ENCODE assay signal across 8 mouse cellular contexts in genomic region chr2:51914944-51915680, GRCm38 (mm10). TPM values are rescaled to one million over a fixed set of nuclear protein-coding genes. Genes with fewer than 3 reads are reported as not detected.
DNase-seq lines count a peak whose midpoint lies in the region; ATAC-seq and TF ChIP-seq lines count a peak whose summit lies in the region.

No protein-coding gene starts in this region.

- ATAC-seq in liver, embryonic 12.5 days = no peak
- ATAC-seq in forebrain, postnatal 0 days = peak; percentile 71
- ATAC-seq in hindbrain, embryonic 16.5 days = peak; percentile 77

- H3K4me2 ChIP-seq in liver, embryonic 12.5 days = no peak overlapping the region
- H3K4me2 ChIP-seq in forebrain, postnatal 0 days (ENCODE audit: low read depth) = no peak overlapping the region
- no peak overlapping the region for H3K4me2 ChIP-seq in hindbrain, embryonic 16.5 days (ENCODE audit: low read length)

- no peak overlapping the region for H3K9ac ChIP-seq in liver, embryonic 12.5 days
- no peak overlapping the region for H3K9ac ChIP-seq in forebrain, postnatal 0 days
- H3K9ac ChIP-seq in hindbrain, embryonic 16.5 days (ENCODE audit: low read depth, low read length) = no peak overlapping the region

- no peak overlapping the region for H3K4me3 ChIP-seq in liver, embryonic 12.5 days
- H3K4me3 ChIP-seq in cerebellum, adult 2 months (replicated peaks; ENCODE audit: insufficient read depth, low read depth, low read length) = no peak overlapping the region
- H3K4me3 ChIP-seq in forebrain, postnatal 0 days (ENCODE audit: low read depth, low read length) = no peak overlapping the region
- no peak overlapping the region for H3K4me3 ChIP-seq in hindbrain, embryonic 16.5 days (ENCODE audit: low read length)
- H3K4me3 ChIP-seq in midbrain, embryonic 10.5 days = no peak overlapping the region

- H3K9me3 ChIP-seq in liver, embryonic 12.5 days (replicated peaks) = no peaks in the 10 kb centered on the region
- no peaks in the 10 kb centered on the region for H3K9me3 ChIP-seq in forebrain, postnatal 0 days (ENCODE audit: low read length)
- H3K9me3 ChIP-seq in hindbrain, embryonic 16.5 days (ENCODE audit: control insufficient read depth, low read length) = no peaks in the 10 kb centered on the region
- H3K9me3 ChIP-seq in midbrain, embryonic 10.5 days (replicated peaks) = no peaks in the 10 kb centered on the region

- TF ChIP-seq CTCF in cerebellum, adult 2 months (IDR thresholded peaks at IDR 0.05; ENCODE audit: borderline replicate concordance, insufficient read depth, low read depth, low read length) = peak; percentile 82
- peak; percentile 91 for TF ChIP-seq CTCF in forebrain, postnatal 0 days (IDR thresholded peaks at IDR 0.05; ENCODE audit: low read depth)

- TF ChIP-seq POLR2A in cerebellum, adult 2 months (IDR thresholded peaks at IDR 0.05; ENCODE audit: borderline replicate concordance, insufficient read depth, low read length) = no peak

- peak; percentile 59 for DNase-seq in liver
- peak; percentile 73 to 75 for DNase-seq in cerebellum, adult 2 months
- DNase-seq in forebrain, postnatal 0 days = peak; percentile 90
- DNase-seq in layer of hippocampus, postnatal 36 days = peak; percentile 52 to 66
- DNase-seq in midbrain, embryonic 10.5 days (ENCODE audit: low spot score) = peak; percentile 75
- peak; percentile 40 to 48 for DNase-seq in right cerebral cortex, postnatal 36 days (ENCODE audit: low spot score in 2 of 2)

- H3K27me3 ChIP-seq in liver, embryonic 12.5 days (replicated peaks) = no peaks in the 10 kb centered on the region
- no peaks in the 10 kb centered on the region for H3K27me3 ChIP-seq in cerebellum, adult 2 months (ENCODE audit: control insufficient read depth, insufficient read depth, low read length)
- no peaks in the 10 kb centered on the region for H3K27me3 ChIP-seq in forebrain, postnatal 0 days (ENCODE audit: insufficient read depth, low read length)
- no peaks in the 10 kb centered on the region for H3K27me3 ChIP-seq in hindbrain, embryonic 16.5 days (replicated peaks; ENCODE audit: control insufficient read depth, insufficient read depth, low read length)
- no peaks in the 10 kb centered on the region for H3K27me3 ChIP-seq in midbrain, embryonic 10.5 days (ENCODE audit: low read depth, poor library complexity, severe bottlenecking)

- no peak overlapping the region for H3K27ac ChIP-seq in liver, embryonic 12.5 days
- H3K27ac ChIP-seq in cerebellum, adult 2 months (ENCODE audit: insufficient read depth, low read length) = no peak overlapping the region
- H3K27ac ChIP-seq in forebrain, postnatal 0 days (ENCODE audit: low read depth, low read length) = no peak overlapping the region
- H3K27ac ChIP-seq in hindbrain, embryonic 16.5 days (ENCODE audit: low read depth, low read length) = no peak overlapping the region
- no peak overlapping the region for H3K27ac ChIP-seq in midbrain, embryonic 10.5 days (replicated peaks)

- WGBS in liver, embryonic 12.5 days (ENCODE audit: insufficient replicate concordance) = 16% methylated on average over 5 of the region's 5 CpGs
- WGBS in cerebellum, adult 2 months = 8% methylated on average over 5 of the region's 5 CpGs
- 8% methylated on average over 5 of the region's 5 CpGs for WGBS in forebrain, postnatal 0 days
- WGBS in hindbrain, embryonic 16.5 days = 3% methylated on average over 5 of the region's 5 CpGs
- WGBS in midbrain, embryonic 10.5 days = 17% methylated on average over 5 of the region's 5 CpGs

- no peaks in the 10 kb centered on the region for H3K36me3 ChIP-seq in liver, embryonic 12.5 days
- no peaks in the 10 kb centered on the region for H3K36me3 ChIP-seq in forebrain, postnatal 0 days (ENCODE audit: insufficient read depth)
- no peaks in the 10 kb centered on the region for H3K36me3 ChIP-seq in hindbrain, embryonic 16.5 days (ENCODE audit: control insufficient read depth, insufficient read depth, low read length)
- no peaks in the 10 kb centered on the region for H3K36me3 ChIP-seq in midbrain, embryonic 10.5 days

- H3K4me1 ChIP-seq in liver, embryonic 12.5 days = no peaks in the 10 kb centered on the region
- H3K4me1 ChIP-seq in cerebellum, adult 2 months (ENCODE audit: control insufficient read depth, insufficient read depth, low read length) = no peaks in the 10 kb centered on the region
- H3K4me1 ChIP-seq in forebrain, postnatal 0 days (ENCODE audit: insufficient read depth) = no peaks in the 10 kb centered on the region
- H3K4me1 ChIP-seq in hindbrain, embryonic 16.5 days (ENCODE audit: control insufficient read depth, insufficient read depth, low read depth, low read length) = no peaks in the 10 kb centered on the region
- H3K4me1 ChIP-seq in midbrain, embryonic 10.5 days = peaks cover 15% of the 10 kb centered on the region

RNA-seq across cellular contexts. Expression of gene Rbm43, which starts 19.9 kb away (rescaled TPM):
- polyA plus RNA-seq in liver, embryonic 12.5 days (2016; fragmentation: Nextera tagmentation; extraction: Ambion mirVana) = 25.3 and 27.3 TPM in 2 replicates
- polyA plus RNA-seq in cerebellum, adult 2 months (2012; rRNA removed) = 18.8 and 19.8 TPM in 2 replicates
- 13.7 and 14.4 TPM in 2 replicates for total RNA-seq in forebrain, postnatal 0 days (2014; rRNA removed)
- 13.8 and 15.0 TPM in 2 replicates for polyA plus RNA-seq in forebrain, postnatal 0 days (2015; fragmentation: Nextera tagmentation; extraction: Ambion mirVana)
- polyA plus RNA-seq in hindbrain, embryonic 16.5 days (2015; fragmentation: Nextera tagmentation; extraction: Ambion mirVana) = 9.2 and 11.1 TPM in 2 replicates
- 10 to 100 TPM; 18.8 to 20.3 TPM for total RNA-seq in layer of hippocampus, postnatal 36 days (2021)
- polyA plus RNA-seq in midbrain, embryonic 10.5 days (2016; fragmentation: Nextera tagmentation; extraction: Ambion mirVana) = 5.9 and 7.0 TPM in 2 replicates

RNA-seq across cellular contexts. Expression of gene Nmi, which starts 58.2 kb away (rescaled TPM):
- 9.0 and 10.0 TPM in 2 replicates for polyA plus RNA-seq in liver, embryonic 12.5 days (2016; fragmentation: Nextera tagmentation; extraction: Ambion mirVana)
- polyA plus RNA-seq in cerebellum, adult 2 months (2012; rRNA removed) = 6.7 and 8.1 TPM in 2 replicates
- total RNA-seq in forebrain, postnatal 0 days (2014; rRNA removed) = 2.7 and 3.0 TPM in 2 replicates
- polyA plus RNA-seq in forebrain, postnatal 0 days (2015; fragmentation: Nextera tagmentation; extraction: Ambion mirVana) = 7.3 TPM in 2 replicates
- 4.8 and 6.2 TPM in 2 replicates for polyA plus RNA-seq in hindbrain, embryonic 16.5 days (2015; fragmentation: Nextera tagmentation; extraction: Ambion mirVana)
- total RNA-seq in layer of hippocampus, postnatal 36 days (2021) = 1 to 10 TPM; 2.2 to 3.9 TPM
- 4.2 and 5.2 TPM in 2 replicates for polyA plus RNA-seq in midbrain, embryonic 10.5 days (2016; fragmentation: Nextera tagmentation; extraction: Ambion mirVana)
